Mouse (Mus musculus): Measurements from ENCODE around the gene Zfp36l2. TPM values are rescaled to one million over a fixed set of nuclear protein-coding genes. Genes with fewer than 3 reads are reported as not detected.
A peak's percentile ranks its signal among the peaks of the same experiment; 100 is the strongest.

Gene Zfp36l2
- polyA plus RNA-seq, 1 experiment from 2014 or later = 4.2 TPM

DNA sequence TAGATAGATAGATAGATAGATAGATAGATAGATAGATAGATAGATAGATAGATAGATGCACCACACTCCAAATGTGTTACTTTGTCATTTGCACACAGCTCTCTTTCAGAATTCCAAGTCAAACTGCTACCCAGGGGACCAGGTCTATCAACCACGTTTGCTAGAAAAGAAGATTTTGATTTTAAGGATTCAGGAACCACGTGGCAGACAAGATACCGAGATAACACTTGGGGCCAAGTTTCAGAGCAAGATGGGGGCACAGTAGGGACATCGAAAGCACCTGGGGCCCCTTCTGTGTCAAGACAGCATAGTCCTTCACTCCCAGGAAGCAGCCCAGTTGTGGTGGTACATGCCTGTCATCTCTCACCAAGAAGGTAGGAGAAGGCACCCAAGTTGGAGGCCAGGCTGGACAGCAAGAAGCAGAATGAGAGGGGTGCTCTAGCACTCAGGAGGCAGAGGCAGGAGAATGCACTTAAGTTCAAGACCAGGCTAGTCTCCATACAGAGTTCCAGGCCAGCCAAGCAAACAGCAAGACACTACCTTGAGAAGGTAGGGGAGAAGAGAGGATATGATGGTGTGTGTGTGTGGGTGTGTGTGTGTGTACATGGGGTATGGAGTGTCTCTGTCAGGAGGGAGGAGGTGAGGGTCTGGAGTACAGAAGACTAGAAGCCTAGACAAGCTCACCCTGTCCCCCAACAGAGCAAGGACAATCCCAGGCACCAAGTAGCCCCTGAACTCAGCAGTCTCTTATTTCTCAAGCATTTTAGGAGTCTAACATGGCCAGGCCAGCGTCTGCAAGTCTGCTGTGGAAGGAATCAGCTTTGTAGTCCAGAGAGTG, 42.8 kb downstream of the Zfp36l2 start:
- Histone ChIP-seq H3K4me3 (ENCODE audit: low read length) (no peak overlapping the region), H3K27me3 (replicated peaks; ENCODE audit: control insufficient read depth, insufficient read depth, low read length) (no peaks in the 10 kb centered on the region), H3K36me3 (ENCODE audit: control insufficient read depth, insufficient read depth, low read length) (no peaks in the 10 kb centered on the region), H3K9ac (ENCODE audit: low read depth, low read length) (no peak overlapping the region), H3K9me3 (ENCODE audit: control insufficient read depth, low read length) (no peaks in the 10 kb centered on the region), H3K4me2 (ENCODE audit: low read length) (no peak overlapping the region), H3K4me1 (ENCODE audit: control insufficient read depth, insufficient read depth, low read depth, low read length) (peaks cover 5% of the 10 kb centered on the region; the same call in 1 of the 2 replicates), H3K27ac (ENCODE audit: low read depth, low read length) (no peak overlapping the region)
- no peak for ATAC-seq
- 78% methylated on average over 5 of the region's 5 CpGs for WGBS

DNA sequence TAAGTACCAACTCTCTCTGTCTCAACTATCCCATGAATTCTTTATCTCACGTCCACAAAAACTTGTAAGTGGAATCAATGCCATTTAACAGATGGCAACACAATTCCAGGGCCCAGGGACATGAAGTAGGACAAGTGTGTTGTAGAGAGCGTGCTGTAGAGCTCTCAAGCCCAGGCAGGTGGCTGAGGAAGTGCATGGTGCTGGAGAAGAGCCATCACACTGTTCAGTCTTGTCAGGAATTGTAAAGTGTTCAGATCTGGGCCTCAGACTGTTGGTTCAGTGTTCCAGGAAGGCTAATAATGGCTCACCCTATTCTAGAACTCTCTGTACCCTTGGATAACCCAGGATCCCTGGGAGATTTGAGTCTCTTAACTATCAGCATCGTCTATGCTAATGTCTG, 43.6 kb downstream of the Zfp36l2 start:
- Histone ChIP-seq H3K9me3 (ENCODE audit: control insufficient read depth, low read length) (no peaks in the 10 kb centered on the region), H3K9ac (ENCODE audit: low read depth, low read length) (no peak overlapping the region), H3K36me3 (ENCODE audit: control insufficient read depth, insufficient read depth, low read length) (no peaks in the 10 kb centered on the region), H3K4me2 (ENCODE audit: low read length) (no peak overlapping the region), H3K4me1 (ENCODE audit: control insufficient read depth, insufficient read depth, low read depth, low read length) (peaks cover 4% of the 10 kb centered on the region; the same call in 1 of the 2 replicates), H3K27ac (ENCODE audit: low read depth, low read length) (no peak overlapping the region), H3K4me3 (ENCODE audit: low read length) (no peak overlapping the region), H3K27me3 (replicated peaks; ENCODE audit: control insufficient read depth, insufficient read depth, low read length) (no peaks in the 10 kb centered on the region)
- WGBS = 92% methylated on average over 3 of the region's 3 CpGs
- no peak for ATAC-seq

DNA sequence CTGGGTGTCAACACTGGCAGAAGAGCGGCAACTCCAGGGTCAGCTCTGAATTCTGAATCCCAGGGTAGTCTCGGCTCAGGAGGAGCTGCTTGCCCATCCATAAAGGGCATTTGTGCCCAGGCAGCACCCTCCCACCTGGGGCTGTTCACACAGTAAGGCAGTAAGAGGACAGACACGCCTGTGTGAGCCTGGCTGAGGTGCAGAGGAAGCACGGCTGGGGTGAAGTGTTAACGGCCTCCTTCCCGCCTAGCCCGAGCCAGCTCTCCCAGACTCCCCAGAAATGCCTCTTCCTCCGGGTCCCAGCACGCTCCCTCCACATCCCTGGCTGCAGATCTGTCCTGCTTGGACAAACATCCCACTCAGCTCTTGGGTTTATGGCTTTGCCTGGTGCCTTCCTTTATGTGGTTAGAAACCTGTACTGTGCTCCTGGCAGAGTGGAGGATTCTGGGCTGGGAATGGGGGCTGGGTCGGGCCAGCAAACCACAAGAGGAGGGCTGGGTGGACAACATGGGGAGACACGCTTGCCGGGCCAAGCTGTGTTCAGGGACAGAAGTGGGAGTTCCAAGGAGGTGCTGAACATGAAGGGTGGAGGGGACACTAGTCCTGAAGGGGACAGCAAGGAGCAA, 44.4 kb downstream of the Zfp36l2 start:
- H3K9me3 ChIP-seq (ENCODE audit: control insufficient read depth, low read length) = no peaks in the 10 kb centered on the region
- H3K4me1 ChIP-seq (ENCODE audit: control insufficient read depth, insufficient read depth, low read depth, low read length) = no peaks in the 10 kb centered on the region; the same call in 1 of the 2 replicates
- 56% methylated on average over 12 of the region's 12 CpGs for WGBS
- no peak overlapping the region for H3K27ac ChIP-seq (ENCODE audit: low read depth, low read length)
- no peak overlapping the region for H3K9ac ChIP-seq (ENCODE audit: low read depth, low read length)
- no peak overlapping the region for H3K4me2 ChIP-seq (ENCODE audit: low read length)
- H3K36me3 ChIP-seq (ENCODE audit: control insufficient read depth, insufficient read depth, low read length) = no peaks in the 10 kb centered on the region
- no peak for ATAC-seq
- no peak overlapping the region for H3K4me3 ChIP-seq (ENCODE audit: low read length)
- H3K27me3 ChIP-seq (replicated peaks; ENCODE audit: control insufficient read depth, insufficient read depth, low read length) = no peaks in the 10 kb centered on the region

DNA sequence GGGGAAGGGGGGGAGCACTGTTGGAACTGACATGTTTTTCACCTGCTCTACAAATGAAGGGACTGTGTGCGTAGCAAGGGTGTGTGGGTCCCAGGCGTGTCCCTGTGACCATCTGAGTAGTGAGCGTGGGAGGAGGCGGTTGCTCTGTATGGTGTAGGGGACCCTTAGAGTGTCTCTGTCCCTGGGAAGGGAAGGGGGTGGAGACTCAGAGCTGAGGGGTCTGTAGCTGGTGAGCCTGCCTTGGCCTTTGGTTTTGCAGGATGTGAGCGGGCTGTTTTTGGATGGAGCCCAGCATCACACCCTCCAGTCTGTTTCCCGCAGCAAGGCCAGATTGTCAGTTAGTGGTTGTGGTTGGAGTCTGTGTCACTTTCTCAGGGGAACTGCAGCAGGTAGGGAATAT, 46.1 kb downstream of the Zfp36l2 start:
- Histone ChIP-seq H3K27me3 (replicated peaks; ENCODE audit: control insufficient read depth, insufficient read depth, low read length) (no peaks in the 10 kb centered on the region), H3K4me3 (ENCODE audit: low read length) (no peak overlapping the region), H3K9ac (ENCODE audit: low read depth, low read length) (no peak overlapping the region), H3K4me1 (ENCODE audit: control insufficient read depth, insufficient read depth, low read depth, low read length) (no peaks in the 10 kb centered on the region; the same call in 1 of the 2 replicates), H3K9me3 (ENCODE audit: control insufficient read depth, low read length) (no peaks in the 10 kb centered on the region), H3K36me3 (ENCODE audit: control insufficient read depth, insufficient read depth, low read length) (no peaks in the 10 kb centered on the region), H3K4me2 (ENCODE audit: low read length) (no peak overlapping the region), H3K27ac (ENCODE audit: low read depth, low read length) (no peak overlapping the region)
- ATAC-seq = 0 out of 2 replicates have a peak, but pooled peaks have one; percentile 53
- 78% methylated on average over 6 of the region's 6 CpGs for WGBS

DNA sequence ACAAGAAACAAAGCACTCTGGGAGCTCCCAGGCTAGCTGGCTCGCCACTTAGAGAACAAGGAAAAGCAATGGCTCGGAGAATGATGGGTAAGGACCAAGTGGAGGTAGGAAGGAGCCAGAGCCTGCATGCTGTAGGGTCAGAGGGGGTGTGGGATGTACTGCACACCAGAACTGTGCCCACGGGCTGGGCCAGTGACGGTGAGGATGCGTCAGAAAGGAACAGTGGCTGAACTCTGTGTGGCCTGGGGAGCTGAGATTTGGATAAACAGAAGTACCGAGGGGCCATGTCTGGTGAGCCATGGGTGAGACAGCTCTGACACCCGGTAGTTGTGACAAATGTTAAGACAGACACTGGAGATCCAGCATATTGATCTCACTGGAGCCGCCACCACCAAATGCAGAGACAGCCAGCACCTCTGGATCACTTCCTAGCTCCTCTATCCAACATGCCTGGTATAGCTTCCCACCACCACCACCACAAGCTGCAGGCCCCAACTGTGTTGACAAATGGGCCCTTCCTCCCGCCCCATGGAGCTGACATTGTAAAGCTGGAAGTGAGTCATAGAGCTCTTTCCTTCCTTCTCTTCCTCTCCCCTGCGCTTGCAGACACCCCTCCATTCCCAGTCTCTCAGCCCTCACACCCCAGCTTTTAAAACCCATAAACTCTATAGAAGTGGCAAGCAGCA, 46.8 kb downstream of the Zfp36l2 start:
- no peaks in the 10 kb centered on the region for H3K27me3 ChIP-seq (replicated peaks; ENCODE audit: control insufficient read depth, insufficient read depth, low read length)
- H3K4me2 ChIP-seq (ENCODE audit: low read length) = no peak overlapping the region
- 75% methylated on average over 10 of the region's 10 CpGs for WGBS
- no peaks in the 10 kb centered on the region; the same call in 1 of the 2 replicates for H3K4me1 ChIP-seq (ENCODE audit: control insufficient read depth, insufficient read depth, low read depth, low read length)
- H3K9ac ChIP-seq (ENCODE audit: low read depth, low read length) = no peak overlapping the region
- H3K9me3 ChIP-seq (ENCODE audit: control insufficient read depth, low read length) = no peaks in the 10 kb centered on the region
- no peak overlapping the region for H3K4me3 ChIP-seq (ENCODE audit: low read length)
- ATAC-seq = no peak
- H3K36me3 ChIP-seq (ENCODE audit: control insufficient read depth, insufficient read depth, low read length) = no peaks in the 10 kb centered on the region
- H3K27ac ChIP-seq (ENCODE audit: low read depth, low read length) = no peak overlapping the region

DNA sequence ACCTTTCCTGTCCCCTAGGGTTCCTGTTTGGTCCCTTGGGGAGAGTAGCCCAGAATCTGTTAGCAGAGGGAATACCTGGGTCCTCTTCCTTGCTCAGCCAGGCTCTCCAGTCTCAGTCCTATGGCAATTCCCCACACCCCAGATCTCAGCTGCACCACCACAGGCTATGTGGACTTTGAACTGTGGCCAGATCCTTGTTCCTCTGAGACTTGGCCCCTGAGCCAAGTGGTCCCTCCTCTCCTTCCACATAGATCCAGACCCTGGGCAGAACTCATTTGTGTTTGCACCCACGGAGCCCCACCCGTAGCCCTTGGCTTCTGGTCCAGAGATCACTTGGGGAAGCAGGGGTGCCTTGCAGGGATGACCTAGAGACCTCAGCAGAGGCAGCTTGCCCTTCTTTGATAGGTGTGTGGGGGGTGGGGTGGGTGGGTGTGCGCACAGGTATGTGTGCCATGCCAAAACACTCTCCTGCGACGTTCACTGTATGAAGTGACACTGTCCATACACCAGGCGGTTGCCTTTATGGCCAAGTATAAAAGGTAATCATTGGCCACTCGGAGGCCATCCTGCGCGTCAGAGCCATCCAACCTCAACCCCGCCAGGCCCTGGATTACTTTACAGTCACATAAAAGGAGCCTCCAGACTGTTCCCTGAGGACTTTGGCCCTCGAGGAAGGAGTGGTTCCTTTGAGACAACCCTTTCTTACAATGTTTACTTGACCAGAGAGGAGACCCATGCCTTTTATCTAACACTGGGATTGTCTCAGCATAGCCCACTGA, 50.2 kb downstream of the Zfp36l2 start:
- WGBS = 88% methylated on average over 11 of the region's 11 CpGs
- H3K27ac ChIP-seq (ENCODE audit: low read depth, low read length) = no peak overlapping the region
- H3K4me1 ChIP-seq (ENCODE audit: control insufficient read depth, insufficient read depth, low read depth, low read length) = no peaks in the 10 kb centered on the region; the same call in 1 of the 2 replicates
- no peaks in the 10 kb centered on the region for H3K36me3 ChIP-seq (ENCODE audit: control insufficient read depth, insufficient read depth, low read length)
- ATAC-seq = no peak
- no peaks in the 10 kb centered on the region for H3K27me3 ChIP-seq (replicated peaks; ENCODE audit: control insufficient read depth, insufficient read depth, low read length)
- no peak overlapping the region for H3K9ac ChIP-seq (ENCODE audit: low read depth, low read length)
- H3K4me3 ChIP-seq (ENCODE audit: low read length) = no peak overlapping the region
- H3K4me2 ChIP-seq (ENCODE audit: low read length) = no peak overlapping the region
- H3K9me3 ChIP-seq (ENCODE audit: control insufficient read depth, low read length) = no peaks in the 10 kb centered on the region

DNA sequence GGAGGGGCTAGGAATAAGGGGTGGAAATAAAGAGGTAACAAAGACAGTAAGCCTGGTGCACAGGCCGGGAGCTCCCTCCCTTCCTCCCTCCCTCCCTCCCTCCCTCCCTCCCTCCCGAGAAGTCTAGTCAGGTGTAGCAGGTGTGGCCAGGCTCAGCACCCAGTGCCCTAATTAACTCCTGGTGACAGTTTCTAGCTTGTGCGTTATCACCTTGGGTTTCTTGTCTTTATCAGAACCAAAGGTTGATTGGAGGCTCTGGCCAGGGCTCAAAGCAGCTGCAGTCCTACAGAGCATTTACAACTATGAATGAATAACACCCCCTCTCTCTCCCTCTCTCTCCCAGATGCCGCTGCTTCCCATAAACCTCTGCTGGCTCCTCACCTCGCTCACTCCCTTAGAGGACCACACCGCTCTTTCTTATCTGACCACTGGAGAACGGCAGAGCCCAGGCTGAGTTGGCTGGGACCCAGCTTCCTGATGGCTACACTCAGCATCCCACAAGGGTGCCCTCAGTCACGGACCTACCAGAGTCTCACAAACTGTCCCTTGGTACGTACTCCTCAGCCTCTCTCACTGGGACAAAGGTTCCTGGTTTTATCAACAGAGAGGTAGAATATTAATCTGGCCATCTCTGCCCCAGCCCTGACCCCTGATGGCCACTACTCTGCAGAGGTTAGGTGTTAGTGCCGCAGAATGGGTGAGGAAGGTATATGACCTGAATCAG, 50.9 kb downstream of the Zfp36l2 start:
- WGBS = 48% methylated on average over 10 of the region's 10 CpGs
- H3K27me3 ChIP-seq (replicated peaks; ENCODE audit: control insufficient read depth, insufficient read depth, low read length) = no peaks in the 10 kb centered on the region
- no peaks in the 10 kb centered on the region for H3K9me3 ChIP-seq (ENCODE audit: control insufficient read depth, low read length)
- no peak overlapping the region for H3K4me3 ChIP-seq (ENCODE audit: low read length)
- H3K36me3 ChIP-seq (ENCODE audit: control insufficient read depth, insufficient read depth, low read length) = no peaks in the 10 kb centered on the region
- H3K4me1 ChIP-seq (ENCODE audit: control insufficient read depth, insufficient read depth, low read depth, low read length) = no peaks in the 10 kb centered on the region; the same call in 1 of the 2 replicates
- no peak overlapping the region for H3K27ac ChIP-seq (ENCODE audit: low read depth, low read length)
- H3K4me2 ChIP-seq (ENCODE audit: low read length) = no peak overlapping the region
- no peak overlapping the region for H3K9ac ChIP-seq (ENCODE audit: low read depth, low read length)
- no peak for ATAC-seq

DNA sequence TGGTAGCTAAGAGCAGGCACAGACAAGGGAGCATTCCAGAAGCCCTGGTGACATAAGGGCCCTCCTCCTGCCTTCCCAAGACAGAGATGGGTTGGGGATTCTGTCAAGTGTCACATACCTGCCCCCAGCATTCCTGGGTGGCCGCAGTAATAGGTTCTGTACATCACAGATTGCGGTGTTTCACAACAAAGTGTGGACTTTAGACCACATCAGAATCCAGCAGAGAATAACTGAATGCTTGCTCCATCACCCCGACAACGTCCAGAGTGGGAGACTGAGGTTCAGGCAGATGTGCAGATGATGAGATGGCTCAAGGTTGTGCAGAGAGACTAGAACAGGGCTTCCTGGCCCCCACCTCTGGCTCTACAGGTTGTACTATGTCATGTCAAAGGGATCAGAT, 51.5 kb downstream of the Zfp36l2 start:
- Histone ChIP-seq H3K9me3 (ENCODE audit: control insufficient read depth, low read length) (no peaks in the 10 kb centered on the region), H3K27me3 (replicated peaks; ENCODE audit: control insufficient read depth, insufficient read depth, low read length) (no peaks in the 10 kb centered on the region), H3K27ac (ENCODE audit: low read depth, low read length) (no peak overlapping the region), H3K4me2 (ENCODE audit: low read length) (no peak overlapping the region), H3K9ac (ENCODE audit: low read depth, low read length) (no peak overlapping the region), H3K4me3 (ENCODE audit: low read length) (no peak overlapping the region), H3K36me3 (ENCODE audit: control insufficient read depth, insufficient read depth, low read length) (no peaks in the 10 kb centered on the region), H3K4me1 (ENCODE audit: control insufficient read depth, insufficient read depth, low read depth, low read length) (no peaks in the 10 kb centered on the region; the same call in 1 of the 2 replicates)
- WGBS = 80% methylated on average over 4 of the region's 4 CpGs
- ATAC-seq = no peak

All from hindbrain, embryonic 16.5 days (tissue).